Mouse (Mus musculus) thymus, adult 2 months (tissue): Measurements from ENCODE around the gene Alkbh4. TPM values are rescaled to one million over a fixed set of nuclear protein-coding genes. Genes with fewer than 3 reads are reported as not detected.
A peak's percentile ranks its signal among the peaks of the same experiment; 100 is the strongest.
"Not testable (repeated sequence)": the region's sequence is repeated elsewhere in the genome, so short reads cannot be mapped to it uniquely, and the experiment has no call there.

Experiments used
- DNase-seq: peaks from one replicate; pipeline ENCODE4 v3.0.0; 2021
- H3K27ac ChIP-seq: fragments of 200-500 bp; 2 replicates; pipeline ENCODE4 v1.5.1; 2012; ENCODE audit warnings: low read length, control low read depth; ENCODE audit not compliant: control insufficient read depth, insufficient read depth
- H3K27me3 ChIP-seq: fragments of 200-500 bp; 2 replicates; pipeline ENCODE4 v1.6.1; 2012; ENCODE audit warnings: mild to moderate bottlenecking, low read length, moderate library complexity, mixed read lengths; ENCODE audit not compliant: control insufficient read depth, insufficient read depth
- H3K36me3 ChIP-seq: fragments of 200-500 bp; 2 replicates; pipeline ENCODE4 v1.6.1; 2012; ENCODE audit warnings: mild to moderate bottlenecking, low read length, moderate library complexity; ENCODE audit not compliant: control insufficient read depth, insufficient read depth
- H3K4me1 ChIP-seq: fragments of 200-500 bp; replicated peaks from 2 replicates; pipeline ENCODE4 v1.6.1; 2012; ENCODE audit warnings: low read length; ENCODE audit not compliant: control insufficient read depth, insufficient read depth
- H3K4me3 ChIP-seq: fragments of 200-500 bp; 2 replicates; pipeline ENCODE4 v1.5.1; 2012; ENCODE audit warnings: mild to moderate bottlenecking, low read length, control low read depth, moderate library complexity; ENCODE audit not compliant: control insufficient read depth, insufficient read depth
- CTCF ChIP-seq: fragments of 200-500 bp; IDR thresholded peaks from 2 replicates; pipeline ENCODE4 v1.5.1; 2012; ENCODE audit warnings: mild to moderate bottlenecking, control low read depth, low read length, moderate library complexity, borderline replicate concordance; ENCODE audit not compliant: control insufficient read depth, poor library complexity, insufficient read depth; ENCODE audit errors: extremely low read depth
- POLR2A ChIP-seq: fragments of 200-500 bp; IDR thresholded peaks from 2 replicates; pipeline ENCODE4 v1.6.1; 2012; ENCODE audit warnings: mild to moderate bottlenecking, low read length, control low read depth, moderate library complexity; ENCODE audit not compliant: control insufficient read depth, poor library complexity, insufficient read depth; ENCODE audit errors: extremely low read depth
- WGBS: fragments of 180-500 bp; shearing (Covaris S2); methylation state at CpG from one replicate; pipeline ENCODE4 v1.1.7; 2018; 5-methylcytosine and 5-hydroxymethylcytosine counted together
- polyA plus RNA-seq: library from polyadenylated mRNA; depleted of rRNA; stranded (reverse); fragments of >200 nt; gene quantifications from 2 replicates; pipeline ENCODE4 v1.2.3, GENCODE M21; 2012

The Alkbh4 gene
- polyA plus RNA-seq, 1 experiment = 55.2 TPM

- no peak for DNase-seq
- H3K36me3 ChIP-seq = peaks cover 22% of the 10 kb centered on the region
- H3K4me1 ChIP-seq = peaks cover 21% of the 10 kb centered on the region
- H3K4me3 ChIP-seq = no peak overlapping the region
- TF ChIP-seq CTCF (no peak), POLR2A (no peak)
- 93% methylated on average over 10 of the region's 10 CpGs for WGBS
- no peaks in the 10 kb centered on the region for H3K27me3 ChIP-seq
- H3K27ac ChIP-seq = no peak overlapping the region
Measured at GRCm38 (mm10) chr5:136140057-136140482, 4.1 kb downstream of the Alkbh4 start.

- peaks cover 31% of the 10 kb centered on the region for H3K4me1 ChIP-seq
- no peak overlapping the region for H3K4me3 ChIP-seq
- no peak for TF ChIP-seq POLR2A
- TF ChIP-seq CTCF = no peak
- no peak for DNase-seq
- no peaks in the 10 kb centered on the region for H3K27me3 ChIP-seq
- H3K36me3 ChIP-seq = peaks cover 22% of the 10 kb centered on the region
- WGBS = 98% methylated on average over 5 of the region's 5 CpGs
- no peak overlapping the region for H3K27ac ChIP-seq
Measured at GRCm38 (mm10) chr5:136142746-136143145, 6.8 kb downstream of the Alkbh4 start.

- Histone ChIP-seq H3K4me3 (no peak overlapping the region), H3K27ac (no peak overlapping the region), H3K36me3 (peaks cover 22% of the 10 kb centered on the region), H3K27me3 (no peaks in the 10 kb centered on the region), H3K4me1 (peaks cover 34% of the 10 kb centered on the region)
- TF ChIP-seq POLR2A (no peak), CTCF (peak; percentile 25; the same call in 1 of the 2 replicates)
- DNase-seq = no peak
- WGBS = 95% methylated on average over 6 of the region's 6 CpGs
Measured at GRCm38 (mm10) chr5:136143161-136143755, 7.3 kb downstream of the Alkbh4 start.

GRCm38 (mm10) chr5:136144606-136145430 is 8.9 kb downstream of the Alkbh4 start:
- TF ChIP-seq CTCF (no peak), POLR2A (no peak)
- Histone ChIP-seq H3K4me3 (no peak overlapping the region), H3K4me1 (peaks cover 50% of the 10 kb centered on the region), H3K36me3 (peaks cover 16% of the 10 kb centered on the region), H3K27ac (no peak overlapping the region), H3K27me3 (no peaks in the 10 kb centered on the region)
- DNase-seq = no peak
- WGBS = 74% methylated on average over 12 of the region's 12 CpGs

GRCm38 (mm10) chr5:136146936-136147335 is 11.0 kb downstream of the Alkbh4 start:
- no peaks in the 10 kb centered on the region for H3K27me3 ChIP-seq
- H3K36me3 ChIP-seq = no peaks in the 10 kb centered on the region
- WGBS = 86% methylated on average over 1 of the region's 1 CpGs
- peak; percentile 79 for DNase-seq
- no peak overlapping the region for H3K4me3 ChIP-seq
- peak overlapping the region; percentile 76 for H3K27ac ChIP-seq
- H3K4me1 ChIP-seq = peaks cover 51% of the 10 kb centered on the region
- TF ChIP-seq CTCF (no peak), POLR2A (no peak)

GRCm38 (mm10) chr5:136147704-136148103 is 11.8 kb downstream of the Alkbh4 start:
- H3K4me1 ChIP-seq = peaks cover 51% of the 10 kb centered on the region
- DNase-seq = no peak
- TF ChIP-seq CTCF (0 out of 2 replicates have a peak, but pooled peaks have one; percentile 30), POLR2A (no peak)
- H3K27ac ChIP-seq = peak overlapping the region; percentile 76
- H3K36me3 ChIP-seq = no peaks in the 10 kb centered on the region
- H3K27me3 ChIP-seq = no peaks in the 10 kb centered on the region
- WGBS = 66% methylated on average over 8 of the region's 8 CpGs
- H3K4me3 ChIP-seq = no peak overlapping the region

GRCm38 (mm10) chr5:136149134-136149576 is 13.2 kb downstream of the Alkbh4 start:
- peaks cover 47% of the 10 kb centered on the region for H3K4me1 ChIP-seq
- H3K4me3 ChIP-seq, H3K27me3 ChIP-seq, H3K36me3 ChIP-seq: not testable (repeated sequence)
- peak overlapping the region; percentile 76 for H3K27ac ChIP-seq
- WGBS = 2% methylated on average over 5 of the region's 5 CpGs
- DNase-seq = peak; percentile 61
